Mouse (Mus musculus): ENCODE data around the gene Rgs8. TPM values are rescaled to one million over a fixed set of nuclear protein-coding genes. Genes with fewer than 3 reads are reported as not detected.
A peak's percentile ranks its signal among the peaks of the same experiment; 100 is the strongest.

Gene Rgs8
- polyA plus RNA-seq, 1 experiment from 2014 or later: 0.09 TPM

DNA sequence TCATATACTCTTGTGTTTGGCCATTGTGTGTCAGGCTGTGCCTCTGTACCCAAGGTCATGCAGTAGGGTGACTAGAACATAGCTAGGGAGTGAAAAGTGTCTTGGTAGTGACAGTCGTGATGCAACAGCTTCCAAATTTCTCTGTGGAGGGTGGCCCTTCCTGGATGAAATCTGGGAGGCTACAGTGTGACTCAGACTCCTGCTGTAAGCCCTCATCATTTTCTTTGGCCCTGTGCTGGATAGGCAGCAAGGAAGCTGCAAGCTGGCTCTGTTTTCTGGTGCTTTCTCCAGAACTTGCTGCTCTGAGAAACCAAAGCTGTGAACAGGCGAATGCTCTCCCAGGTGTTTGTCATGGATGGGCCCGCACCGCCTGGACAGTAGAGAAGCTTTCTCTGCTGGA lies 43.7 kb downstream of the Rgs8 start:
- WGBS (ENCODE audit: insufficient replicate concordance): 70% methylated on average over 4 of the region's 4 CpGs
- Histone ChIP-seq H3K4me2 (no peak overlapping the region), H3K27ac (no peak overlapping the region), H3K4me1 (replicated peaks) (no peaks in the 10 kb centered on the region), H3K9ac (no peak overlapping the region), H3K36me3 (no peaks in the 10 kb centered on the region), H3K9me3 (replicated peaks) (no peaks in the 10 kb centered on the region), H3K27me3 (no peaks in the 10 kb centered on the region), H3K4me3 (replicated peaks) (no peak overlapping the region)
- ATAC-seq (ENCODE audit: low read depth) (no peak), DNase-seq (no peak)

GRCm38 (mm10) chr1:153697581-153698251 lies 44.9 kb downstream of the Rgs8 start:
- Histone ChIP-seq H3K4me3 (replicated peaks) (no peak overlapping the region), H3K4me2 (no peak overlapping the region), H3K27me3 (no peaks in the 10 kb centered on the region), H3K9ac (no peak overlapping the region), H3K27ac (no peak overlapping the region), H3K36me3 (no peaks in the 10 kb centered on the region), H3K4me1 (replicated peaks) (no peaks in the 10 kb centered on the region), H3K9me3 (replicated peaks) (no peaks in the 10 kb centered on the region)
- DNase-seq: no peak
- 73% methylated on average over 16 of the region's 16 CpGs for WGBS (ENCODE audit: insufficient replicate concordance)
- peak; percentile 20; the same call in 1 of the 2 replicates for ATAC-seq (ENCODE audit: low read depth)

GRCm38 (mm10) chr1:153698311-153699084 lies 45.7 kb downstream of the Rgs8 start:
- 61% methylated on average over 7 of the region's 7 CpGs for WGBS (ENCODE audit: insufficient replicate concordance)
- H3K4me3 ChIP-seq (replicated peaks): no peak overlapping the region
- no peak overlapping the region for H3K27ac ChIP-seq
- H3K4me1 ChIP-seq (replicated peaks): no peaks in the 10 kb centered on the region
- no peak overlapping the region for H3K9ac ChIP-seq
- H3K4me2 ChIP-seq: no peak overlapping the region
- no peaks in the 10 kb centered on the region for H3K27me3 ChIP-seq
- DNase-seq (no peak), ATAC-seq (ENCODE audit: low read depth) (no peak)
- no peaks in the 10 kb centered on the region for H3K36me3 ChIP-seq
- no peaks in the 10 kb centered on the region for H3K9me3 ChIP-seq (replicated peaks)

DNA sequence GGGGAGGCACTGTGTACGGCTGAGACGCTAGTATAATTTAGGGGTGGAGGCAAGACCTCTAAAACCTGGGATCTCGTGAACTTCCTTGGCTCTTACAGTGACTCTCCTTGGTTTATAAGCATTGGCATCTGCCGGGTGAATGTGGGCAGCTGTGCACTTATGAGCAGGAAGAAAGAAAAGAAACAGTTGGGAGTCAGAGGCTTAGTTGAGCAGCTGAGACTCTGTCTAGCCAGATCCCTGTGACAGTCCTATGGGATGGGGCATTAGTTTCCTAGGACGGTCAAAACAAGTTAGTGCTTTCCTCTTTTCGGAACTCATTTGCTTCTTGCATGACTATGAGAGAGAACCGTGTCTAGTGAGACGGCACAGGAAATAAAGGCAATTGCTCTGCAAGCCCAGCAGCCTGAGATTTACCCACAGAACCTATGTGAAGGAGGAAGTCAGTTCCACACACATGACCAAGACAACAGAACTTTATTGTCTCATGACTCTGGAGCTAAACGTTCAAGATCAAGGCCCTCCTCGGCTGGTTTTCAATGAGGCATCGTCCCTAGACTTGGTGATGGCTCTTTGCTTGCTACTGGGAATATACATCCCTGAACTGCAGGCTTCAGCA lies 47.7 kb downstream of the Rgs8 start:
- Histone ChIP-seq H3K4me1 (replicated peaks) (no peaks in the 10 kb centered on the region), H3K4me3 (replicated peaks) (no peak overlapping the region), H3K27me3 (no peaks in the 10 kb centered on the region), H3K9me3 (replicated peaks) (no peaks in the 10 kb centered on the region), H3K4me2 (no peak overlapping the region), H3K9ac (no peak overlapping the region), H3K36me3 (no peaks in the 10 kb centered on the region), H3K27ac (no peak overlapping the region)
- 44% methylated on average over 11 of the region's 11 CpGs for WGBS (ENCODE audit: insufficient replicate concordance)
- ATAC-seq (ENCODE audit: low read depth): no peak
- DNase-seq: no peak

DNA sequence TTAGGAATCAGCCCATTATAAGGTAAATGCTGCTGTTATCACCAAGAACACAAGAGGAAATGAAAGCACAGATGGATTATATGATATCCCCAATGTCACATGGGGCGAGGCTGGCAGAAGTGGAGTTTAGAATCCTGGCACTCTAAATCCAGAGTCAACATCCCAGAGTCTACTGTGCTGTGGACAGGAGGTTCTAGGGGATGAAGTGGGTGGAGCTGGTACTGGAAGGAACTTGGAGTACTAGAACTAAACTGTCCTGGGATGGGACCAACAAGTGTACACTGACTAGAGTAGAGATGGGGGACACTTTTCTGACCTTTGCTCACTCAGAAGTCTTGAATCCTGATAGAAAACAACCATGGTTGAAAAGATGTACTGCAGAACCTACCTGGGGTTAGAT lies 48.6 kb downstream of the Rgs8 start:
- Histone ChIP-seq H3K9me3 (replicated peaks) (no peaks in the 10 kb centered on the region), H3K4me1 (replicated peaks) (no peaks in the 10 kb centered on the region), H3K27me3 (no peaks in the 10 kb centered on the region), H3K9ac (no peak overlapping the region), H3K4me3 (replicated peaks) (no peak overlapping the region), H3K36me3 (no peaks in the 10 kb centered on the region), H3K4me2 (no peak overlapping the region), H3K27ac (no peak overlapping the region)
- 25% methylated on average over 1 of the region's 1 CpGs for WGBS (ENCODE audit: insufficient replicate concordance)
- ATAC-seq (ENCODE audit: low read depth): no peak
- no peak for DNase-seq

- H3K9me3 ChIP-seq (replicated peaks): no peaks in the 10 kb centered on the region
- H3K4me3 ChIP-seq (replicated peaks): no peak overlapping the region
- H3K27ac ChIP-seq: no peak overlapping the region
- 54% methylated on average over 8 of the region's 8 CpGs for WGBS (ENCODE audit: insufficient replicate concordance)
- DNase-seq (no peak), ATAC-seq (ENCODE audit: low read depth) (no peak)
- H3K9ac ChIP-seq: no peak overlapping the region
- no peaks in the 10 kb centered on the region for H3K27me3 ChIP-seq
- H3K4me2 ChIP-seq: no peak overlapping the region
- no peaks in the 10 kb centered on the region for H3K4me1 ChIP-seq (replicated peaks)
- no peaks in the 10 kb centered on the region for H3K36me3 ChIP-seq
Observed at GRCm38 (mm10) chr1:153702166-153702852, 49.5 kb downstream of the Rgs8 start.

GRCm38 (mm10) chr1:153702853-153703410 lies 50.1 kb downstream of the Rgs8 start:
- no peak overlapping the region for H3K4me2 ChIP-seq
- no peak overlapping the region for H3K4me3 ChIP-seq (replicated peaks)
- H3K27ac ChIP-seq: no peak overlapping the region
- H3K36me3 ChIP-seq: no peaks in the 10 kb centered on the region
- H3K9ac ChIP-seq: no peak overlapping the region
- WGBS (ENCODE audit: insufficient replicate concordance): 66% methylated on average over 8 of the region's 8 CpGs
- no peaks in the 10 kb centered on the region for H3K4me1 ChIP-seq (replicated peaks)
- H3K27me3 ChIP-seq: no peaks in the 10 kb centered on the region
- no peak for ATAC-seq (ENCODE audit: low read depth)
- no peak for DNase-seq
- H3K9me3 ChIP-seq (replicated peaks): no peaks in the 10 kb centered on the region

DNA sequence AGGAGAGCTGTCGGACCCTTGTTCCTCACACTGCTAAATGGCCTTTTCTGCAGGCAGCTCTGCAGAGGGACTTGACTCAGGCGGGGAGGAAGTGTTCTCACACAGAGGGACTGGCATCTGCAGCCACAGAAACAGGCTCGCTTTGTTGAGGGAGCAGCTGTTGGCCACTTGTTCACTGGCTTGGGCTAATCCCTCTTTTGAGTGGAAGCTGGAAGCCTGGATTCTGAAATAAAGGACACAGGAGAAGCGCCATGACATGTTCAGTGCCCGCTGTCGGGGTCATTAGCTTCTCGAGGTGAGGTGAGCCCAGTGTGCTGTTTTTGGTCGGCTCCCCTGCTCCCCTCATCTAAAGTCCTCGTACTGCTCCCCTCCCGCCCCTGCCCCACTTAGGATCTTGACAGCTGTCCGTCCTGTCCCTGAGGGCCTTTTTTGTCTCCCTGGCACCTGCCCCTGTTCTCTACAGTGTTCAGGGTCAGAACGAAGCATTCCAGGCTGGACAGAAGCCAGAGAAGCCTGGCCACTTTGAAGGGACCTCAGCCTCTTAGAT lies 50.7 kb downstream of the Rgs8 start:
- DNase-seq (no peak), ATAC-seq (ENCODE audit: low read depth) (no peak)
- H3K4me3 ChIP-seq (replicated peaks): no peak overlapping the region
- H3K36me3 ChIP-seq: no peaks in the 10 kb centered on the region
- 16% methylated on average over 12 of the region's 12 CpGs for WGBS (ENCODE audit: insufficient replicate concordance)
- H3K27me3 ChIP-seq: no peaks in the 10 kb centered on the region
- no peak overlapping the region for H3K4me2 ChIP-seq
- no peak overlapping the region for H3K9ac ChIP-seq
- no peak overlapping the region for H3K27ac ChIP-seq
- H3K9me3 ChIP-seq (replicated peaks): no peaks in the 10 kb centered on the region
- no peaks in the 10 kb centered on the region for H3K4me1 ChIP-seq (replicated peaks)

DNA sequence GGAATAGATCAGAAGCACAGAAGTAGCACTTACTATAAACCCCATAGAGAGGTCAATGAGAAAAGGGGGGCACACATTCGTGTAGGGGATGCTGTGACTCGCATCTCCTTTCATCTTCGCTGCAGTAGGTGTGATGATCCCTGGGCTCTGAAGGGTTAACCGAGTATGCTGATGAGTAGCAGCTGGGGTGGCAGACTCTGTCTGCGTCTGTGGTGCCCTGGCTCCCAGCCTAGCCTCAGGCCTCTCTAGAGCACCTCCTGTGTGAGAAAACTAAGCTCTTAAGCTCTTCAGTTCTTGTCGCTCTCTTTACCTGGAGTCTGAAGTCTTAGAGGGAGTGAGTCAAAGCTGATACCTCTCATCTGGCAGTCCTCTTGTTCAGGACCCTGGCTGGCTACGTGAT lies 51.3 kb downstream of the Rgs8 start:
- Histone ChIP-seq H3K9me3 (replicated peaks) (no peaks in the 10 kb centered on the region), H3K27ac (no peak overlapping the region), H3K36me3 (no peaks in the 10 kb centered on the region), H3K9ac (no peak overlapping the region), H3K4me1 (replicated peaks) (no peaks in the 10 kb centered on the region), H3K4me3 (replicated peaks) (no peak overlapping the region), H3K4me2 (no peak overlapping the region), H3K27me3 (no peaks in the 10 kb centered on the region)
- DNase-seq (no peak), ATAC-seq (ENCODE audit: low read depth) (no peak)
- 31% methylated on average over 7 of the region's 7 CpGs for WGBS (ENCODE audit: insufficient replicate concordance)

GRCm38 (mm10) chr1:153704996-153705395 lies 52.2 kb downstream of the Rgs8 start:
- no peak overlapping the region for H3K27ac ChIP-seq
- no peaks in the 10 kb centered on the region for H3K4me1 ChIP-seq (replicated peaks)
- WGBS (ENCODE audit: insufficient replicate concordance): 45% methylated on average over 3 of the region's 3 CpGs
- no peaks in the 10 kb centered on the region for H3K27me3 ChIP-seq
- H3K4me2 ChIP-seq: no peak overlapping the region
- no peak overlapping the region for H3K4me3 ChIP-seq (replicated peaks)
- H3K9me3 ChIP-seq (replicated peaks): no peaks in the 10 kb centered on the region
- ATAC-seq (ENCODE audit: low read depth) (no peak), DNase-seq (no peak)
- H3K9ac ChIP-seq: no peak overlapping the region
- no peaks in the 10 kb centered on the region for H3K36me3 ChIP-seq

- WGBS (ENCODE audit: insufficient replicate concordance): 78% methylated on average over 5 of the region's 5 CpGs
- Histone ChIP-seq H3K27me3 (no peaks in the 10 kb centered on the region), H3K4me1 (replicated peaks) (no peaks in the 10 kb centered on the region), H3K36me3 (no peaks in the 10 kb centered on the region), H3K4me2 (no peak overlapping the region), H3K27ac (no peak overlapping the region), H3K9me3 (replicated peaks) (no peaks in the 10 kb centered on the region), H3K4me3 (replicated peaks) (no peak overlapping the region), H3K9ac (no peak overlapping the region)
- no peak for DNase-seq
- ATAC-seq (ENCODE audit: low read depth): no peak
Observed at GRCm38 (mm10) chr1:153708626-153709025, 55.8 kb downstream of the Rgs8 start.

All from liver, embryonic 13.5 days (tissue).